8 mouse cellular contexts compared by ENCODE assay signal in genomic region chr9:45828291-45828963, GRCm38 (mm10). TPM values are rescaled to one million over a fixed set of nuclear protein-coding genes. Genes with fewer than 3 reads are reported as not detected.
DNase-seq lines count a peak whose midpoint lies in the region; ATAC-seq and TF ChIP-seq lines count a peak whose summit lies in the region.

Gene Cep164 (minus strand): TSS chr9:45828691.

- no peaks in the 10 kb centered on the region for H3K79me2 ChIP-seq in CH12.LX (replicated peaks; ENCODE audit: control insufficient read depth, extremely low read depth, insufficient read depth, poor library complexity, severe bottlenecking)

- peak; percentile 94 for ATAC-seq in forebrain, embryonic 11.5 days (replicated peaks; ENCODE audit: low FRiP score)
- ATAC-seq in heart, embryonic 16.5 days (replicated peaks; ENCODE audit: extremely low read depth, insufficient read depth, low FRiP score): peak; percentile 96
- peak; percentile 94 for ATAC-seq in liver, embryonic 15.5 days (ENCODE audit: insufficient read depth)
- ATAC-seq in neural tube, embryonic 12.5 days (ENCODE audit: low FRiP score, low read depth): peak; percentile 98

- TF ChIP-seq EP300 in CH12.LX (IDR thresholded peaks at IDR 0.05; ENCODE audit: low read length): no peak

- peak within 1 kb of the TSS; percentile 79 to 91 (median 84) for H3K4me3 ChIP-seq in CH12.LX (replicated peaks in 1 of 3; ENCODE audit: low read depth in 2 of 3, low read length in 2 of 3, poor library complexity in 1 of 3)
- peak within 1 kb of the TSS; percentile 78 for H3K4me3 ChIP-seq in forebrain, embryonic 11.5 days (ENCODE audit: low read depth, low read length)
- H3K4me3 ChIP-seq in heart, embryonic 16.5 days (ENCODE audit: low read length): peak within 1 kb of the TSS; percentile 61
- peak within 1 kb of the TSS; percentile 69 for H3K4me3 ChIP-seq in liver, embryonic 15.5 days (replicated peaks)
- peak within 1 kb of the TSS; percentile 83 for H3K4me3 ChIP-seq in neural tube, embryonic 12.5 days

- H3K27me3 ChIP-seq in CH12.LX (replicated peaks): no peaks in the 10 kb centered on the region
- no peaks in the 10 kb centered on the region for H3K27me3 ChIP-seq in forebrain, embryonic 11.5 days (ENCODE audit: control insufficient read depth, insufficient read depth, low read length)
- H3K27me3 ChIP-seq in heart, embryonic 16.5 days (ENCODE audit: control insufficient read depth, insufficient read depth, low read length): no peaks in the 10 kb centered on the region
- H3K27me3 ChIP-seq in liver, embryonic 15.5 days: no peaks in the 10 kb centered on the region
- H3K27me3 ChIP-seq in neural tube, embryonic 12.5 days (replicated peaks): no peaks in the 10 kb centered on the region

- peak within 1 kb of the TSS; percentile 70 for H3K4me2 ChIP-seq in CH12.LX (ENCODE audit: insufficient read depth, low read depth, poor library complexity, severe bottlenecking)
- peak within 1 kb of the TSS; percentile 81 for H3K4me2 ChIP-seq in forebrain, embryonic 11.5 days (ENCODE audit: low read depth, low read length, severe bottlenecking)
- peak within 1 kb of the TSS; percentile 76 for H3K4me2 ChIP-seq in heart, embryonic 16.5 days (ENCODE audit: low read depth, low read length)
- peak within 1 kb of the TSS; percentile 82 for H3K4me2 ChIP-seq in liver, embryonic 15.5 days
- H3K4me2 ChIP-seq in neural tube, embryonic 12.5 days (replicated peaks): peak within 1 kb of the TSS; percentile 92

- dilution Hi-C loops in CH12.LX (cut with MboI; ENCODE audit: extremely low pct_ligation_motif_present, extremely low pct_unique_long_range_greater_than_20kb, low sequenced_read_pairs): no loop called here

- TF ChIP-seq CTCF in CH12.LX (conservative IDR thresholded peaks at IDR 0.05 in 1 of 2, IDR thresholded peaks at IDR 0.05 in 1 of 2; ENCODE audit: low read depth in 2 of 2, low read length in 2 of 2): no peak

- H3K27ac ChIP-seq in CH12.LX (ENCODE audit: insufficient read depth, low read depth): no peak within 1 kb of the TSS
- H3K27ac ChIP-seq in forebrain, embryonic 11.5 days (ENCODE audit: low read depth, low read length): peak within 1 kb of the TSS; percentile 12; the same call in 1 of the 2 replicates
- H3K27ac ChIP-seq in heart, embryonic 16.5 days (ENCODE audit: low read length): peak within 1 kb of the TSS; percentile 58
- H3K27ac ChIP-seq in liver, embryonic 15.5 days (replicated peaks): peak within 1 kb of the TSS; percentile 45; the same call in 1 of the 2 replicates
- no peak within 1 kb of the TSS; the same call in 1 of the 2 replicates for H3K27ac ChIP-seq in neural tube, embryonic 12.5 days

- peak within 1 kb of the TSS; percentile 67 for H3K9ac ChIP-seq in CH12.LX (ENCODE audit: insufficient read depth, low read depth)
- H3K9ac ChIP-seq in forebrain, embryonic 11.5 days (ENCODE audit: low read length): peak within 1 kb of the TSS; percentile 76
- peak within 1 kb of the TSS; percentile 61 for H3K9ac ChIP-seq in heart, embryonic 16.5 days (ENCODE audit: low read length)
- peak within 1 kb of the TSS; percentile 57 for H3K9ac ChIP-seq in liver, embryonic 15.5 days
- peak within 1 kb of the TSS; percentile 70 for H3K9ac ChIP-seq in neural tube, embryonic 12.5 days

- under 1% methylated on average over 31 of the region's 31 CpGs for WGBS in forebrain, embryonic 11.5 days
- under 1% methylated on average over 31 of the region's 31 CpGs for WGBS in heart, embryonic 16.5 days
- WGBS in liver, embryonic 15.5 days (ENCODE audit: insufficient replicate concordance): under 1% methylated on average over 31 of the region's 31 CpGs
- under 1% methylated on average over 31 of the region's 31 CpGs for WGBS in neural tube, embryonic 12.5 days

- DNase-seq in CH12.LX (ENCODE audit: extremely low read depth): peak; percentile 94
- peak; percentile 78 for DNase-seq in c-Kit-positive CD71-positive TER-119-negative erythroid progenitor cells, embryonic 14.5 days (ENCODE audit: low read depth)
- peak; percentile 91 for DNase-seq in forebrain, embryonic 11.5 days (ENCODE audit: low spot score)
- peak; percentile 91 to 95 for DNase-seq in kidney, postnatal 36 days
- peak; percentile 93 for DNase-seq in telencephalon, adult 2 months (ENCODE audit: low read depth, low spot score)

- TF ChIP-seq RAD21 in CH12.LX (IDR thresholded peaks at IDR 0.05; ENCODE audit: low read depth, low read length): no peak

- peaks cover 7% of the 10 kb centered on the region for H3K9me3 ChIP-seq in CH12.LX (replicated peaks; ENCODE audit: low read length)
- no peaks in the 10 kb centered on the region for H3K9me3 ChIP-seq in forebrain, embryonic 11.5 days (ENCODE audit: control insufficient read depth, low read length)
- peaks cover 8% of the 10 kb centered on the region for H3K9me3 ChIP-seq in heart, embryonic 16.5 days (replicated peaks; ENCODE audit: control insufficient read depth, low read length)
- no peaks in the 10 kb centered on the region for H3K9me3 ChIP-seq in liver, embryonic 15.5 days (replicated peaks)
- H3K9me3 ChIP-seq in neural tube, embryonic 12.5 days: no peaks in the 10 kb centered on the region

- peaks cover 4 to 34% of the 10 kb centered on the region in 2 experiments for H3K4me1 ChIP-seq in CH12.LX (ENCODE audit: control insufficient read depth in 1 of 2, insufficient read depth in 2 of 2)
- H3K4me1 ChIP-seq in forebrain, embryonic 11.5 days (replicated peaks; ENCODE audit: control insufficient read depth, insufficient read depth, low read length): peaks cover 5% of the 10 kb centered on the region
- peaks cover 9% of the 10 kb centered on the region; the same call in 1 of the 2 replicates for H3K4me1 ChIP-seq in heart, embryonic 16.5 days (ENCODE audit: control insufficient read depth, insufficient read depth, low read length)
- peaks cover 17% of the 10 kb centered on the region for H3K4me1 ChIP-seq in liver, embryonic 15.5 days (replicated peaks)
- peaks cover 9% of the 10 kb centered on the region for H3K4me1 ChIP-seq in neural tube, embryonic 12.5 days

- peaks cover 0 to 14% of the 10 kb centered on the region in 2 experiments for H3K36me3 ChIP-seq in CH12.LX (replicated peaks in 1 of 2; ENCODE audit: control insufficient read depth in 1 of 2, insufficient read depth in 1 of 2, low read length in 1 of 2)
- H3K36me3 ChIP-seq in forebrain, embryonic 11.5 days (ENCODE audit: control insufficient read depth, insufficient read depth, low read length): no peaks in the 10 kb centered on the region
- no peaks in the 10 kb centered on the region for H3K36me3 ChIP-seq in heart, embryonic 16.5 days (ENCODE audit: control insufficient read depth, insufficient read depth)
- no peaks in the 10 kb centered on the region for H3K36me3 ChIP-seq in liver, embryonic 15.5 days (replicated peaks)
- no peaks in the 10 kb centered on the region for H3K36me3 ChIP-seq in neural tube, embryonic 12.5 days

- in situ Hi-C loops in CH12.LX (cut with MboI; ENCODE audit: low pct_ligation_motif_present, low pct_unique_long_range_greater_than_20kb, low sequenced_read_pairs): no loop called here

- peak; percentile 62 for TF ChIP-seq POLR2A in CH12.LX (IDR thresholded peaks at IDR 0.05; ENCODE audit: low read depth, low read length)

TF ChIP-seq in CH12.LX, 34 proteins besides CTCF, POLR2A, EP300 and RAD21 (continues in another document):
- TF ChIP-seq MAX (IDR thresholded peaks at IDR 0.05; ENCODE audit: low read length) (peak; percentile 41; the same call in 1 of the 2 replicates), RCOR1 (conservative IDR thresholded peaks at IDR 0.05; ENCODE audit: low read depth, low read length) (no peak), UBTF (IDR thresholded peaks at IDR 0.05; ENCODE audit: low read depth, low read length) (no peak), NRF1 (IDR thresholded peaks at IDR 0.05; ENCODE audit: low read depth, low read length) (no peak), SMC3 (IDR thresholded peaks at IDR 0.05; ENCODE audit: low read depth, low read length) (no peak), USF2 (conservative IDR thresholded peaks at IDR 0.05; ENCODE audit: low read depth, low read length) (peak; percentile 33), MYC (IDR thresholded peaks at IDR 0.05; ENCODE audit: low read depth, low read length) (0 out of 2 replicates have a peak, but pooled peaks have one; percentile 14), HCFC1 (IDR thresholded peaks at IDR 0.05; ENCODE audit: low read depth, low read length) (peak; percentile 72), CHD1 (IDR thresholded peaks at IDR 0.05; ENCODE audit: low read depth, low read length) (no peak), ZKSCAN1 (IDR thresholded peaks at IDR 0.05; ENCODE audit: borderline replicate concordance, low read depth, low read length) (no peak), MAZ (IDR thresholded peaks at IDR 0.05; ENCODE audit: low read depth, low read length) (no peak), IRF4 (IDR thresholded peaks at IDR 0.05; ENCODE audit: low read depth, low read length) (no peak; the same call in 1 of the 2 replicates), JUN (IDR thresholded peaks at IDR 0.05; ENCODE audit: insufficient read depth, low read depth, low read length) (no peak), MAFK (IDR thresholded peaks at IDR 0.05; ENCODE audit: insufficient replicate concordance, low read length) (peak; percentile 5; the same call in 1 of the 2 replicates), ELF1 (IDR thresholded peaks at IDR 0.05; ENCODE audit: low read depth, low read length) (peak; percentile 93), SIN3A (IDR thresholded peaks at IDR 0.05; ENCODE audit: low read length) (peak; percentile 85), ZNF384 (IDR thresholded peaks at IDR 0.05; ENCODE audit: low read depth, low read length) (no peak), E2F4 (IDR thresholded peaks at IDR 0.05; ENCODE audit: insufficient replicate concordance, low read depth, low read length) (no peak), JUND (conservative IDR thresholded peaks at IDR 0.05; ENCODE audit: low read depth, low read length) (no peak), ETS1 (conservative IDR thresholded peaks at IDR 0.05; ENCODE audit: low read depth, low read length) (no peak), TBP (conservative IDR thresholded peaks at IDR 0.05; ENCODE audit: low read depth, low read length) (0 out of 2 replicates have a peak, but pooled peaks have one; percentile 13), ZMIZ1 (IDR thresholded peaks at IDR 0.05; ENCODE audit: low read depth, low read length) (no peak), USF1 (IDR thresholded peaks at IDR 0.05; ENCODE audit: low read depth, low read length) (peak; percentile 73)

RNA-seq across cellular contexts. Expression of gene Cep164, which starts in this region (rescaled TPM):
- 18.1 and 22.7 TPM in 2 replicates for total RNA-seq in CH12.LX (2012; rRNA removed)
- total RNA-seq in CH12.LX (2014; rRNA removed): 14.2 and 14.8 TPM in 2 replicates
- 21.7 and 22.6 TPM in 2 replicates for polyA plus RNA-seq in CH12.LX (2012; ENCODE audit: insufficient read length, low read depth)
- 17.5 and 21.5 TPM in 2 replicates for polyA plus RNA-seq in forebrain, embryonic 11.5 days (2014; fragmentation: Nextera tagmentation; extraction: Ambion mirVana)
- polyA plus RNA-seq in heart, embryonic 16.5 days (2015; fragmentation: Nextera tagmentation; extraction: Ambion mirVana): 14.3 and 14.7 TPM in 2 replicates
- polyA plus RNA-seq in liver, embryonic 15.5 days (2015; fragmentation: Nextera tagmentation; extraction: Ambion mirVana): 5.1 and 5.2 TPM in 2 replicates
- polyA plus RNA-seq in neural tube, embryonic 12.5 days (2016; fragmentation: Nextera tagmentation; extraction: Ambion mirVana): 16.3 and 18.0 TPM in 2 replicates

Comparison
In these comparisons a context has a peak if more than half of its experiments do, and no peak if none do; other contexts are left out.
1. H3K27ac ChIP-seq: peak in forebrain, embryonic 11.5 days (single experiment), heart, embryonic 16.5 days (single experiment) and liver, embryonic 15.5 days (single experiment); none in CH12.LX (single experiment) and neural tube, embryonic 12.5 days (single experiment).
2. Peak in every context shown above with its lines, with median percentiles within 50 percentile points of each other: DNase-seq, H3K4me2 ChIP-seq, H3K4me3 ChIP-seq, H3K9ac ChIP-seq and ATAC-seq.